Mouse (Mus musculus): ENCODE results near the gene Rnf224. TPM values are rescaled to one million over a fixed set of nuclear protein-coding genes. Genes with fewer than 3 reads are reported as not detected.

The Rnf224 gene
- polyA plus RNA-seq, 1 experiment from 2014 or later = not detected

GRCm38 (mm10) chr2:25217666-25218065 lies 18.9 kb downstream of the Rnf224 start:
- Histone ChIP-seq H3K4me3 (no peak overlapping the region), H3K4me1 (replicated peaks) (peaks cover 16% of the 10 kb centered on the region), H3K27me3 (ENCODE audit: insufficient read depth, poor library complexity, severe bottlenecking) (peaks cover 13% of the 10 kb centered on the region; the same call in 1 of the 2 replicates), H3K27ac (no peak overlapping the region), H3K36me3 (peaks cover 17% of the 10 kb centered on the region), H3K9me3 (no peaks in the 10 kb centered on the region)
- WGBS = 73% methylated on average over 2 of the region's 2 CpGs
- DNase-seq (ENCODE audit: low spot score) = no peak

GRCm38 (mm10) chr2:25214444-25214843 lies 22.1 kb downstream of the Rnf224 start, which contains the start of gene Stpg3:
TSS of gene Stpg3 (minus strand) at chr2:25214637.
- H3K27me3 ChIP-seq (ENCODE audit: insufficient read depth, poor library complexity, severe bottlenecking) = peaks cover 18% of the 10 kb centered on the region; the same call in 1 of the 2 replicates
- DNase-seq (ENCODE audit: low spot score) = no peak
- H3K27ac ChIP-seq = no peak within 1 kb of the TSS
- no peak within 1 kb of the TSS for H3K4me3 ChIP-seq
- 64% methylated on average over 3 of the region's 3 CpGs for WGBS
- H3K4me1 ChIP-seq (replicated peaks) = peaks cover 32% of the 10 kb centered on the region
- H3K9me3 ChIP-seq = no peaks in the 10 kb centered on the region
- no peaks in the 10 kb centered on the region for H3K36me3 ChIP-seq

GRCm38 (mm10) chr2:25213266-25213865 lies 23.2 kb downstream of the Rnf224 start:
- H3K9me3 ChIP-seq = no peaks in the 10 kb centered on the region
- WGBS = 70% methylated on average over 23 of the region's 23 CpGs
- H3K36me3 ChIP-seq = peaks cover 9% of the 10 kb centered on the region
- no peak for DNase-seq (ENCODE audit: low spot score)
- peaks cover 18% of the 10 kb centered on the region; the same call in 1 of the 2 replicates for H3K27me3 ChIP-seq (ENCODE audit: insufficient read depth, poor library complexity, severe bottlenecking)
- H3K27ac ChIP-seq = no peak overlapping the region
- H3K4me1 ChIP-seq (replicated peaks) = peaks cover 28% of the 10 kb centered on the region
- H3K4me3 ChIP-seq = no peak overlapping the region

- under 1% methylated on average over 44 of the region's 44 CpGs for WGBS
- Histone ChIP-seq H3K36me3 (peaks cover 31% of the 10 kb centered on the region), H3K4me3 (peak within 1 kb of the TSS; percentile 93), H3K27ac (peak within 1 kb of the TSS; percentile 99), H3K9me3 (no peaks in the 10 kb centered on the region), H3K4me1 (replicated peaks) (peaks cover 27% of the 10 kb centered on the region), H3K27me3 (ENCODE audit: insufficient read depth, poor library complexity, severe bottlenecking) (peaks cover 18% of the 10 kb centered on the region; the same call in 1 of the 2 replicates)
- DNase-seq (ENCODE audit: low spot score) = peak; percentile 94
Measured at GRCm38 (mm10) chr2:25211121-25211670, 25.4 kb downstream of the Rnf224 start, which contains the start of gene Nelfb. TSS of gene Nelfb (minus strand) at chr2:25211489.

GRCm38 (mm10) chr2:25210686-25211085 lies 25.9 kb downstream of the Rnf224 start:
- DNase-seq (ENCODE audit: low spot score) = no peak
- WGBS = under 1% methylated on average over 24 of the region's 24 CpGs

GRCm38 (mm10) chr2:25207593-25207992 lies 29.0 kb downstream of the Rnf224 start:
- no peak overlapping the region for H3K27ac ChIP-seq
- peaks cover 24% of the 10 kb centered on the region for H3K4me1 ChIP-seq (replicated peaks)
- H3K4me3 ChIP-seq = no peak overlapping the region
- no peaks in the 10 kb centered on the region for H3K9me3 ChIP-seq
- H3K27me3 ChIP-seq (ENCODE audit: insufficient read depth, poor library complexity, severe bottlenecking) = peaks cover 5% of the 10 kb centered on the region; the same call in 1 of the 2 replicates
- WGBS = 85% methylated on average over 1 of the region's 1 CpGs
- DNase-seq (ENCODE audit: low spot score) = no peak
- peaks cover 67% of the 10 kb centered on the region for H3K36me3 ChIP-seq

More at GRCm38 (mm10) chr2:25210686-25211085, 25.9 kb downstream of the Rnf224 start:
- Histone ChIP-seq H3K4me3 (peak overlapping the region; percentile 93), H3K27me3 (ENCODE audit: insufficient read depth, poor library complexity, severe bottlenecking) (peaks cover 18% of the 10 kb centered on the region; the same call in 1 of the 2 replicates), H3K36me3 (peaks cover 36% of the 10 kb centered on the region), H3K4me1 (replicated peaks) (peaks cover 27% of the 10 kb centered on the region), H3K27ac (peak overlapping the region; percentile 99), H3K9me3 (no peaks in the 10 kb centered on the region)

GRCm38 (mm10) chr2:25203631-25204214 lies 32.9 kb downstream of the Rnf224 start:
- 79% methylated on average over 4 of the region's 4 CpGs for WGBS
- peaks cover 99% of the 10 kb centered on the region for H3K36me3 ChIP-seq
- peaks cover under 1% of the 10 kb centered on the region; the same call in 1 of the 2 replicates for H3K4me1 ChIP-seq (replicated peaks)
- H3K4me3 ChIP-seq = no peak overlapping the region
- no peaks in the 10 kb centered on the region for H3K9me3 ChIP-seq
- no peaks in the 10 kb centered on the region for H3K27me3 ChIP-seq (ENCODE audit: insufficient read depth, poor library complexity, severe bottlenecking)
- no peak for DNase-seq (ENCODE audit: low spot score)
- no peak overlapping the region for H3K27ac ChIP-seq

- Histone ChIP-seq H3K36me3 (peaks cover 74% of the 10 kb centered on the region), H3K4me3 (no peak overlapping the region), H3K27me3 (ENCODE audit: insufficient read depth, poor library complexity, severe bottlenecking) (peaks cover 21% of the 10 kb centered on the region), H3K4me1 (replicated peaks) (peaks cover 17% of the 10 kb centered on the region), H3K27ac (no peak overlapping the region), H3K9me3 (no peaks in the 10 kb centered on the region)
- no peak for DNase-seq (ENCODE audit: low spot score)
- 97% methylated on average over 2 of the region's 2 CpGs for WGBS
Measured at GRCm38 (mm10) chr2:25200631-25201030, 36.0 kb downstream of the Rnf224 start.

GRCm38 (mm10) chr2:25197946-25198345 lies 38.6 kb downstream of the Rnf224 start:
- H3K27me3 ChIP-seq (ENCODE audit: insufficient read depth, poor library complexity, severe bottlenecking) = peaks cover 43% of the 10 kb centered on the region
- H3K4me3 ChIP-seq = no peak overlapping the region

GRCm38 (mm10) chr2:25197191-25197590 lies 39.4 kb downstream of the Rnf224 start:
- DNase-seq (ENCODE audit: low spot score) = no peak
- peaks cover 43% of the 10 kb centered on the region for H3K27me3 ChIP-seq (ENCODE audit: insufficient read depth, poor library complexity, severe bottlenecking)
- no peaks in the 10 kb centered on the region for H3K9me3 ChIP-seq
- H3K4me3 ChIP-seq = no peak overlapping the region
- H3K4me1 ChIP-seq (replicated peaks) = peaks cover 34% of the 10 kb centered on the region
- H3K36me3 ChIP-seq = peaks cover 40% of the 10 kb centered on the region
- 29% methylated on average over 2 of the region's 2 CpGs for WGBS
- H3K27ac ChIP-seq = no peak overlapping the region

More at GRCm38 (mm10) chr2:25197946-25198345, 38.6 kb downstream of the Rnf224 start:
- DNase-seq (ENCODE audit: low spot score) = no peak
- Histone ChIP-seq H3K4me1 (replicated peaks) (peaks cover 34% of the 10 kb centered on the region), H3K36me3 (peaks cover 47% of the 10 kb centered on the region), H3K9me3 (no peaks in the 10 kb centered on the region), H3K27ac (no peak overlapping the region)

- 14% methylated on average over 8 of the region's 8 CpGs for WGBS
- H3K4me1 ChIP-seq (replicated peaks) = peaks cover 34% of the 10 kb centered on the region
- H3K27me3 ChIP-seq (ENCODE audit: insufficient read depth, poor library complexity, severe bottlenecking) = peaks cover 43% of the 10 kb centered on the region
- peak within 1 kb of the TSS; percentile 38 for H3K4me3 ChIP-seq
- no peak for DNase-seq (ENCODE audit: low spot score)
- H3K27ac ChIP-seq = no peak within 1 kb of the TSS; the same call in 1 of the 2 replicates
- no peaks in the 10 kb centered on the region for H3K9me3 ChIP-seq
- H3K36me3 ChIP-seq = peaks cover 31% of the 10 kb centered on the region
Measured at GRCm38 (mm10) chr2:25196172-25196954, 40.2 kb downstream of the Rnf224 start, which contains the start of gene Tor4a. TSS of gene Tor4a (minus strand) at chr2:25196886.
